Mouse (Mus musculus) megakaryocyte, adult 5-6 weeks (primary cell): ENCODE results near the gene Nutm1. TPM values are rescaled to one million over a fixed set of nuclear protein-coding genes. Genes with fewer than 3 reads are reported as not detected.

Experiments
- ATAC-seq: 2 replicates; pipeline ENCODE4 v1.8.0; 2016; ENCODE audit warnings: mild to moderate bottlenecking, inconsistent platforms; ENCODE audit not compliant: poor library complexity, severe bottlenecking
- total RNA-seq, 2 experiments: library from RNA; stranded (forward) in 1 of 2; stranded (reverse) in 1 of 2; fragments of 153-499, 151-499 nt in 1 of 2; fragments of 221-1000, 200-1000 nt in 1 of 2; gene quantifications; 2 replicates each; pipeline versions ENCODE4 v1.2.3 to v1.2.4; 2015 to 2017

The Nutm1 gene
- total RNA-seq, 2 experiments from 2014 or later, result not detected

DNA sequence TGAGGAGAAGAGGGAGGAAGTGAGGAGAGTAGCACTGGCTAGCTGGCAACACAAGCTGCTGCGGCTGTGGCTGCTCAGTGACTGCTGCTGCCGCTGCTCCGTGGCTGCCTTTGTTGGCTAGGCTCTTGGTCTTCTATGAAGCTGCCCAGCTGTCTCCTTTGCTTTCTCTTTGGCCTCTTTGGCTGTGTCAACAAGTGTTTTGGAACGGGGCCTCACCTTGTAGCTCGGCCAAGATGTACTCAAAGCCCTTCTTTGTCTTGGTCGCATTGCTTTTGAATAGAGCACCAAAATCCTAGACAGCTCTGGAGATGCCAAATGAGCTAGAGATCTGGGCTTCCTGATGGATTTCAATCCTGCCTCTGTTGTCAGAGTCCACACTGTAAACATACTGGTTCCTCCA, 48.9 kb downstream of the Nutm1 start:
- no peak for ATAC-seq

DNA sequence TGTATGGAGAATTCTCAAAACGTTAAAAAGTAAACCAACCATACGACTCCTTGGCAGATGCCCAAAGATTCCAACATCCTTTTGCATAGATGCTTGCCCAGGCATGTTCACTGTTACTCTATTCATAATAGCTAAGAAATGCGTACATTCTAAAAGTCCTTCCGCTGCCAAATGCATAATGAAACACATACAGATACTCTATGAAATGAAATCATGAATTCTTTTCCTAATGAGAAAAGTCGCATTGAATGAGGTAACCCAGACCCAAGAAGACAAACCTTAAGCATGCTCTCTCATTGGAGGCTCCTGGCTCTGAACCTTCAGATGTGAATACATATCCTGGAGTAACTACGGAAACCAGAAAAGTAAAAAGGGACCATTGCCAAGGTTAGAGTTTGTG, 56.0 kb downstream of the Nutm1 start:
- no peak for ATAC-seq

Other genes starting within 250 kb of the Nutm1 start
- gene Olfr1310, start 246.6 kb downstream of the Nutm1 start, total RNA-seq (2015), result not detected in 2 replicates
- gene Olfr1310, start 246.6 kb downstream of the Nutm1 start, total RNA-seq (2017), result not detected in 2 replicates
- not detected in 2 replicates for gene Olfr1311, start 234.9 kb downstream of the Nutm1 start, total RNA-seq (2015)
- gene Olfr1311, start 234.9 kb downstream of the Nutm1 start, total RNA-seq (2017), result not detected in 2 replicates
- gene Olfr1312, start 209.1 kb downstream of the Nutm1 start, total RNA-seq (2015), result not detected in 2 replicates
- gene Olfr1312, start 209.1 kb downstream of the Nutm1 start, total RNA-seq (2017), result not detected in 2 replicates
- gene Olfr1313, start 181.4 kb downstream of the Nutm1 start, total RNA-seq (2015), result not detected in 2 replicates
- 0.51 TPM in 1 of 2 replicates, not detected in the other for gene Olfr1313, start 181.4 kb downstream of the Nutm1 start, total RNA-seq (2017)
- not detected in 2 replicates for gene Olfr1314, start 162.5 kb downstream of the Nutm1 start, total RNA-seq (2015)
- not detected in 2 replicates for gene Olfr1314, start 162.5 kb downstream of the Nutm1 start, total RNA-seq (2017)
- not detected in 2 replicates for gene Olfr1315-ps1, start 143.9 kb downstream of the Nutm1 start, total RNA-seq (2015)
- not detected in 2 replicates for gene Olfr1315-ps1, start 143.9 kb downstream of the Nutm1 start, total RNA-seq (2017)
- gene Olfr1316, start 124.3 kb downstream of the Nutm1 start, total RNA-seq (2015), result not detected in 2 replicates
- not detected in 2 replicates for gene Olfr1316, start 124.3 kb downstream of the Nutm1 start, total RNA-seq (2017)
- gene Olfr1317, start 119.0 kb downstream of the Nutm1 start, total RNA-seq (2015), result not detected in 2 replicates
- not detected in 2 replicates for gene Olfr1317, start 119.0 kb downstream of the Nutm1 start, total RNA-seq (2017)
- not detected in 2 replicates for gene Olfr1318, start 105.1 kb downstream of the Nutm1 start, total RNA-seq (2015)
- gene Olfr1318, start 105.1 kb downstream of the Nutm1 start, total RNA-seq (2017), result not detected in 2 replicates
- gene Lpcat4, start 19.8 kb downstream of the Nutm1 start, total RNA-seq (2015), result 27.0 and 44.0 TPM in 2 replicates
- gene Lpcat4, start 19.8 kb downstream of the Nutm1 start, total RNA-seq (2017), result 11.8 and 18.9 TPM in 2 replicates
- gene Nop10, start 2.6 kb upstream of the Nutm1 start, total RNA-seq (2015), result 48.1 and 56.2 TPM in 2 replicates
- 72.9 and 74.8 TPM in 2 replicates for gene Nop10, start 2.6 kb upstream of the Nutm1 start, total RNA-seq (2017)
- gene Slc12a6, start 6.5 kb upstream of the Nutm1 start, total RNA-seq (2015), result 108 and 110 TPM in 2 replicates
- gene Slc12a6, start 6.5 kb upstream of the Nutm1 start, total RNA-seq (2017), result 111 and 132 TPM in 2 replicates
- gene Gm21985, start 7.0 kb upstream of the Nutm1 start, total RNA-seq (2015), result not detected in 2 replicates
- 0.24 and 0.95 TPM in 2 replicates for gene Gm21985, start 7.0 kb upstream of the Nutm1 start, total RNA-seq (2017)
- gene Emc4, start 108.7 kb upstream of the Nutm1 start, total RNA-seq (2015), result 60.0 and 65.6 TPM in 2 replicates
- 39.5 and 39.9 TPM in 2 replicates for gene Emc4, start 108.7 kb upstream of the Nutm1 start, total RNA-seq (2017)
- gene Katnbl1, start 119.9 kb upstream of the Nutm1 start, total RNA-seq (2015), result 21.0 and 21.8 TPM in 2 replicates
- 17.0 TPM in 2 replicates for gene Katnbl1, start 119.9 kb upstream of the Nutm1 start, total RNA-seq (2017)
- gene Emc7, start 195.7 kb upstream of the Nutm1 start, total RNA-seq (2015), result 15.5 and 15.8 TPM in 2 replicates
- 10.4 and 11.7 TPM in 2 replicates for gene Emc7, start 195.7 kb upstream of the Nutm1 start, total RNA-seq (2017)
- not detected in 2 replicates for gene Chrm5, start 221.5 kb upstream of the Nutm1 start, total RNA-seq (2015)
- gene Chrm5, start 221.5 kb upstream of the Nutm1 start, total RNA-seq (2017), result not detected in 2 replicates
- 5.2 and 8.6 TPM in 2 replicates for gene Aven, start 233.7 kb upstream of the Nutm1 start, total RNA-seq (2015)
- gene Aven, start 233.7 kb upstream of the Nutm1 start, total RNA-seq (2017), result 11.4 and 18.4 TPM in 2 replicates